Mouse (Mus musculus) layer of hippocampus, adult 18-20 months (tissue): ENCODE measurements at regions not wholly inside any gene's neighbourhood (a gene's known extent, or its start where the extent isn't known, plus 50 kb on each side); places are given as distances from the start of the nearest gene placed in this dataset.
A peak's percentile ranks its signal among the peaks of the same experiment; 100 is the strongest.
"Not testable (repeated sequence)": the region's sequence is repeated elsewhere in the genome, so short reads cannot be mapped to it uniquely, and the experiment has no call there.

Experiments
- DNase-seq, 2 experiments: peaks; one replicate each; pipeline ENCODE4 v3.0.0; 2022; ENCODE audit warnings: low spot score in 2 of 2

DNA sequence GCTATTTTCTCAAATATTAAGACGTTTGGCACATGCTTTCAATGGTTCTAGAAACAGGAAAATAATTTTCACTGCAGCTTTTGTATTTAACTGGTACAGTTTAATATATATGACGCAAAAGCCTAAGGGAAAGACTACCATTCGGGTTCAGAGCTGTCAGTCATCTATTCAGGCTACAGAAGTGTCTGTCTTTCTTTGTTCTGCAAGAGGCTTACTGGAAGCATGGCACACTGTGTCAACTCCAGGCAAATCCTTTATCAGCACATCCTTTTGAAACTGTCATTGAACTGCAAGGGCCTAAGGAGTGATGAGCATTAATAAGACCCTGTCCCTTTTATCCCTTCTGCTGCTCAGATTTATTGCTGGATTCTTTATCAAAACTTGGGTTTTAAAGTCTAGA lies 303.8 kb upstream of the Gm5152 start:
- not testable (repeated sequence) for DNase-seq

DNA sequence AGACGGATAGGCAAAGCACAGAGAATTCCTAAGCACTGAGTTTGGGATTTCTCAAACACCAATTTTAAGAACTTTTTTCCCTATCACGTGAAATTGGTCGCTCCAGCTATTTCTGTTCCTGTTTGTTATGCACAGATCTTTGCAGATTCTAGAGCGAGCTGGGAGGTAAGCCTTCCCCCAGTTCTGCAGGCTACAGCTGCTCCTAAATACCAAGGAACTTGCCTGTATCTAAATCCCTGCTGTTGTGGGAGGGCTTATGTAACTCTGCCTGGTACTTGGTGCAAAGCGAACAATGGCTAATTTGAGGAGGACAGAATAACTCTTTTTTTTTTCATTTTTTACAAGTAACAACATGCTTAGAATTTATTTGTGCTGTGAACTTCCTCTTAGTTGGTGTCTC lies 316.0 kb upstream of the Gm5152 start:
- DNase-seq: peak; percentile 67 to 81

DNA sequence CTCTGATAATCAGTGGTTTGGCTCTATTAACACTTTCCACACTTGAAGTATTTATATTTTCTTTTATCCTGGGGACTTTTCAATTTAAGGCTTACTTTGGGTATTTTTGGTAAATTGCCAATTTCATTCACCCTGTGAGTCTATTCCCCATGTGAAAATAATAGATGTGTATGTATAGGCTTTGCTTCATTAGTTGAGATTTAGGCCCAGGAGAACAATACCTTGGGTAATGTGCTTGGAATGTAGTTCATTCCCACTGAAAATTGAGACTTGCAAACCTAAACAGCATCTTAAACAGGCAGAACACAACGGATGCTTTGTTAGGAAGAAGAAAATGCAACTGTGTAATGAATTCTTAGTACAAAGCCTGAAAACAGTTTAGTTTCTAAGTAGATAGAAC lies 346.1 kb upstream of the Gm5152 start:
- no peak for DNase-seq

DNA sequence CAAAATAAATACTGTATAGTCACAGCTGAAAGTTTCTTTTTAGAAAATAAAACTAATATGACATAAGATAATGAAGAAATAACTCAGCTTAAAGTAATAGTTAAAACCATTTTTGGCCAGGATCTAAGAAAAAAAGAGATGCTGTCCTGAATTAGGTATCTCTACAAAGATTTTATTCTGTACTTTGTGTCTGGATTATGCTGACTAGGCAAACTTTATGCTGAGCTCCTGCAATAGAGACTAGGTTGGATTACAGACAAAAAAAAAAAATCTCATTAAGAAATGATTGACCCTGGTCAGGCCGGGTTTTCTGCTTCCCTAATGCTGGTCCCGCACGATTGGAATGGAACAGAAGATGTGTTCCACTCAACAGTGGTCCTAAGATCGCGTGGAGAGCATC lies 346.8 kb upstream of the Gm8871 start:
- DNase-seq: no peak

DNA sequence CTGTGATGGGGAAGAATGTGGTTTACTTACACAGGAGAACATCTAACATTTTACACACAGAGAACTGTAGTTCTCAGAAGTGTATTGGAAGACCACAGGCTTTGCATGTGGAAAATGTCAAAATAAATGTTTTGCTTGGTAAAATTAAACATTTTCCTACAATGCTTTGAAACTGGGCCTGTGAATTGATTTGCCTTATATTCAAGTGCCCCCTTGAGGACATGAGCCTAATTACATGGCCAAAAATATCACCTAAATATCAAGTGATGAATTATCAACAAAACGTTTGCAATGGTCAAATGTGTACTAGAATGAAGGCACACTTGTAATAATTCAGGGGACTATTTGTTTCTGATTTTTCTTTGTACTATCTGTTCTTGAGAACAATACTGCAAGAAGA lies 314.4 kb upstream of the Gm8871 start:
- DNase-seq: peak in 1 of 2 experiments; percentile 75

DNA sequence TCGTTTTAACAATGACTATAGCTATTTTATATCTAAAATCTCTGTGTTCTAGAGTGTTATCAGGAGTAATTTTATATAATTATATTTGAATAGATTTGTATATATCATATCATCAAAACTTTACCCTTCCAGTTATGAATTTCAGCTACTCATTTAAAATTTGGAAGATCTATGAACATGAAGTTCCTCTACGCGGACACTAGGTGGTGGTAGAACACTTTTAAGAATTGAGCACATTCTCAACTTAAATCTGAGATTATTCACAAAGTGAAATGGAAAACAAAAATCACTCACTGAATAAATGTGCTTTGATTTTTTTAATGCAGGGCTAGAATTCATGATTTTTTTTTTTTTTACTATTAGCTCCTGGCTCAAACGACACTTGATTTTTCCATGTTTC lies 299.5 kb upstream of the Gm8871 start:
- no peak for DNase-seq

DNA sequence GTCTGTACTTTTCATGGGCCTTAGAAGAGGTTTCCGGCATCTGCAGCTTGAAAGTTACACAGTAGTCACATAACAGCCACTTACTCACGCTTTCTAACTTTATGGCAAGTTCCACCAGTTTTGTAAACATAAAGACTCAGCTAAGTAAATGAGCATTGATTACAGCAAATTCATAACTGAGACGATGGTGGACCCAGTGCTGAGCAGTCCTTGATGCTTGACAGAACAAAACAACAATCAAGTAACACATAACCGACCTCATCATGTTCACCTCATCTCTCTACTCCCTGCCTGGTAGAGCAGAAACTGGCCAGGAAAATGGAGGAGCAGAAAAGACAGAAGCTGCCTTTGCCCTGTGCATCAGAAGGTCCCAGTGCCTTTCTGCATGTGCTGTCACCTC lies 284.3 kb upstream of the Gm8871 start:
- no peak for DNase-seq

DNA sequence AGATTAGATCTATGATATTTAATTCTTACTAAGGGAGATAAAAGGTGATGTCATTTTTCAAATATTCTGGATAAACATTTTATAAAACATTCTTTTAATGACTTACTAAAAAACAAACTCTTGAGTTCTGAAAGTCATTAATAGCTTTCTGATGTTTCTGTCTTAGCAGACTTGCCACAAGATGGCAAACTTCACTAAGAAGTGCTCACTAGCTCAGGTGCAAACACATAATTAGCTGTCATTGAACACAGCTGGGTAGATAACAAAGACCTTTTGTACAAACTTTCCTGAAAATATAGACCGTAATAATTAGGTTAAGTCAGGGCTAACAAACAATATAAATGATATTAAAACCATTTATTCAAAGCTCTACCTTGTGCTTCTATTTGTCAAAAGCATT lies 273.4 kb upstream of the Gm8871 start:
- no peak for DNase-seq

DNA sequence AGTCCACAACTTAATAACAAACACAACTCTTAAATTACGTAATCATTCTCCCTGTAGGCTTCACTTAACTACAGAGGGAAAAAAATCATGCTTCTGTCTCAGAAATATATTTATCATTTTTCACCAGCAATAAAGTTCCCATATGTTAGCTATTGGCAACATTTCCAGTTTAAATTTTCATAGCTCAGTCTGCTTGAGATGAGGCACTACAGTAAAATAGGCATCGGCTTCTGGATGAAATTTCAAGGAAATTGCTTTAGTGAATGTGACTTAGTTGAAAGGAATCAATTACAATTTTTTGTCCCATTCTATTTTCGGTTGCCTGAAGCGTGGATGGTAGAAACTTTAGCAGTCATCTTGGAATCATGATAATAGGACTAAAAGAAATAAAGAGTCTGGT lies 262.1 kb upstream of the Gm8871 start:
- no peak for DNase-seq

DNA sequence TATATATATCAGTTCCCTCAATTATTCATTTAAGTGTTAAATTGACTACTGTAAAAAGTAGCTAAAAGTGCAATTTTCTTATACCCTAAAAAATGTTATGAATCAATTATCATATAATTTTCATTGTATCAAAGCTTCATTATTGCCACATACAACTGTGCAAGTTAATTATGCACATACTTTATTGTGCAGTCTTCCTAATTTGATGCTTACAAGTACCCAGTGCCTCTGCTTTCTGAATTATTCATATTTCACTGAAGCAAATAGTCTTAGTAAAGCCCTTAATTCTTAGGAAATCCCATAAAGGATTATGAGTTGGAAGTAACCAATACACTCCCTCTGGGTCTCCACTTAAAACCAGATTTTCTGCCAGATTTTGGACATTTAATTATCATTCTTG lies 220.5 kb upstream of the Gm8871 start:
- no peak for DNase-seq

DNA sequence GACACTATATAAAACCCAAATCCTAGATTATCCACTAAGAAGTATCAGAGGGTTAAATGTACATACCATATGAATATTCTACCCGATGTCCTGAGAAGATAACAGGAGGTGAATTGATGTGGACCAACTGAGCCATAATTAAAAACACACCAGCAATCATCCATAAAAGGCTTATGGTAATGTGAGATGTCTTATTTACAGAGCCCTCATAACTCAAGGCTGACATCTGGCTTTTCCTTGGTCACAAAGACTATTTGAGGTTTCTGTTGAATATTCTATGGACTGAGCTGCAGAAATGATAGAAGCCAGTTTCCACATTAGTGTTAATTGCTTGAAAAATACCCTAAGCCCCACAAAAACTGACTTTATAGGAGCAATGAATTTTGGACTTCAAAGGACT lies 198.1 kb upstream of the Gm8871 start:
- no peak for DNase-seq

DNA sequence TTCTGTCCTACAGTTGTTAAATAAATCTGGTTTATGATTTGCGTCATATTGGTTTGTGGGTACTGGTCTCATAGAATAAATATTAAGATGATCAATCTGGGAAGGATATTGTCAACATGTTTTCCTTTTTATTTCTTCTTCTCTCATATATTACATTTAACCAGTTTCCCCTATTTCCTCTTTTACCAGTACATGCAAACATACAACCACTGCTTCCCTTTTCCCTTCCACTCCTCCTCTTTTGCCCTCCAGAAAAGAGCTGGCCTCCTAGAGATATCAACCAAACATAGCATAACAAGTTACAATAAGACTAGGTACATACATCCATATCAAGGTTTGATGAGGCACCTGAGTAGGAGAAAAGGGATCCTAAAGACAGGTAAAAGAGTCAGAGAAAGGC lies 180.1 kb upstream of the Gm8871 start:
- DNase-seq: no peak
